Mouse (Mus musculus) layer of hippocampus, adult 2 months (tissue): ENCODE measurements around the gene Coro1b. TPM values are rescaled to one million over a fixed set of nuclear protein-coding genes. Genes with fewer than 3 reads are reported as not detected.
A peak's percentile ranks its signal among the peaks of the same experiment; 100 is the strongest.

Experiments used
- DNase-seq, 2 experiments: peaks; one replicate each; pipeline ENCODE4 v3.0.0; 2022; ENCODE audit warnings: low spot score in 2 of 2
- H3K27ac ChIP-seq: fragments of 200-600 bp; 2 replicates; pipeline ENCODE4 v1.8.1; 2022
- H3K4me3 ChIP-seq: fragments of 200-600 bp; 2 replicates; pipeline ENCODE4 v1.8.1; 2022; ENCODE audit warnings: mild to moderate bottlenecking
- CTCF ChIP-seq: fragments of 200-600 bp; conservative IDR thresholded peaks from 2 replicates; pipeline ENCODE4 v1.8.1; 2022; ENCODE audit warnings: antibody characterized with exemption, mild to moderate bottlenecking, moderate library complexity
- total RNA-seq, 2 experiments: library from RNA; stranded (reverse); gene quantifications; 2 replicates each; pipeline ENCODE4 v1.2.3; 2021

Coro1b gene
- total RNA-seq, 2 experiments from 2014 or later, result 84.8 to 92.9 TPM

DNA sequence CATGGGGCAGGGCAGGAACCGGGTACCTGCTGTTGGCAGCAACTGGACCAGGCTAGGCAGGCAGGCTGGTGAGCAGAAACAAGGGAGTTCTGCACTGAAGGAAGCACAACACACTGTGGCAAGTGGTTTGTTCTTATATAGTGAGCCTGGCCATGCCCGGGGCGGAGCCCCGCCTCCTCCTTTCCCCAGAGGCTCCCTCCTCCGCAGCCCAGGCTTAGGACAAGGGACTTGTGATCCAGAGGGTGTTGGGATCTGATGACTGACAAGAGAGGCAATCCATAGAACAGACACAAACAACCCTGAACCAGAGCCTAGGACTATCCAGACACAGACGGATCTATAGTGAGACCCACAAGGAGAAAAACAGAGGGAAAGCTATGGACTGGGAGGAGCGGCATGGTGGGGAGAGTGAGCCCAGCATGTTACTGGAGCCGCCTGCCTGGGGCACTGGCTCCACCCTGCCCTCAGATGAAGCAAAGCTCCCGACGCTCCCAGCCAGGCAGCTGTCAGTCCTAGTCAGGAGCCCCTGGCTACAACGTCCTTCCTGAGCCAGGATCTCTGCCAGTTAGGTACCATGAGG lies 27.0 kb downstream of the Coro1b start, which contains the start of gene Carns1:
Gene Carns1 (minus strand): TSS at position 112 of the 580 bp plus-strand sequence.
- DNase-seq, result no peak
- H3K27ac ChIP-seq, result peak within 1 kb of the TSS; percentile 77

DNA sequence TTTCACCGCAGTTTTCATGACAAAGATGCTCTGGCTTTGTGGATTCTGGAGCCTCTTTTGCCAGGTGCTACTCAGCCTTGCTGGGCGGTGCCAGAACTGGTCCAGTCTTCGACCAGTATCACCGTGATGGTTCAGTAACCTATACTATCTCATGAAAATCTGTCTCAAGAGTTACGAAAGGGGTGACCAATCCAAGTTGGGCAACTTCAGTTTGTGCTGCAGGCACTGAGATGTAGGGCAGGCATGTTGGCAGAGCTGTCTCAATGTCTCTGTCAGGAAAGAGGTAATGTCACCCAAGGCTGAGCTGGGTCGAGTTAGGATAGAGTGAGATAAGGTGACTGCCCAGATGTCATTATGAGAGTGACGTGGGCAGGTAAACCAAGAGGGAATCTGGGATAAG lies 32.0 kb downstream of the Coro1b start:
- Histone ChIP-seq H3K27ac (no peak overlapping the region), H3K4me3 (no peak overlapping the region)
- no peak for TF ChIP-seq CTCF
- DNase-seq, result no peak

More for the DNA sequence above, 27.0 kb downstream of the Coro1b start, which contains the start of gene Carns1:
- peak within 1 kb of the TSS; percentile 7; the same call in 1 of the 2 replicates for H3K4me3 ChIP-seq
- no peak for TF ChIP-seq CTCF

DNA sequence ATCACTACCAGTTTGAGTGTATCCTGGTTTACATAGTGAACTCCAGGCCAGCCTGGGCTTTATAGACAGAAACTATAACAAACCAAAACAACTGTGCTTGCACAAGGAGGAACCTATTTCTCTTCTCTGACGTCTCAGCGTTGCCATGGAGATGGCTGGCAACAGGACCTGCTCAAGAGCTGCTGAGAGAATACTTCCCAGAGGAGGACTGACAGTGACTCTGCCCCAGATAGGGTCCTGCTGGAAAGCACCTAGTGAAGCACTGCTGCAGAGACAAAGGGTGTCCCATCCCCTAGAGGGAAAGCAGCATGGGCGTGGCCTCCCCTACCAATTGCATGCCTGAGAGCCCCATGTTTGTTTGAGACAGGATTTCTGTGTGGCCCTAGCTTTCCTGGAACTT lies 33.5 kb downstream of the Coro1b start:
- TF ChIP-seq CTCF, result no peak
- Histone ChIP-seq H3K27ac (peak overlapping the region; percentile 86), H3K4me3 (no peak overlapping the region)
- DNase-seq, result peak; percentile 68 to 77

DNA sequence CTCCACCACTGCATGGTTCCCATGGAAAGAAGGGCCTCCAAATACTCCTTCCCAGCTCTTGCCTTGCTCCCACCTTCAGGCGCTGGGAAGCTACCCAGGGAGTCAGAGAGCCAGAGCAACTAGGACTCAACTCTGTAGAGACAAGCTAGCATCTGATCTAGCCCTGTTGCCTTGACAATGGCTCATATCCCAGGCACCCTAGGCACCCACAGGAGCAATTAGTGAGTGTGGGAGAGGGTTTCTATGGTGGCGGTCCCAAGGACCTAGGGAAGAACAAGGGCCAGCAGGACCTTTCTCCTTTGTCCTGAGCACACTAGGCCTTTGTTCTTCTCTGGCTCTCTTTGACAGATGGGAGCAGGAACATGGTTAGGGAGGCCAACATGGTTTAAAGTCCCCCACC lies 35.3 kb downstream of the Coro1b start:
- DNase-seq, result no peak
- H3K4me3 ChIP-seq, result no peak overlapping the region
- TF ChIP-seq CTCF, result no peak
- H3K27ac ChIP-seq, result peak overlapping the region; percentile 86

DNA sequence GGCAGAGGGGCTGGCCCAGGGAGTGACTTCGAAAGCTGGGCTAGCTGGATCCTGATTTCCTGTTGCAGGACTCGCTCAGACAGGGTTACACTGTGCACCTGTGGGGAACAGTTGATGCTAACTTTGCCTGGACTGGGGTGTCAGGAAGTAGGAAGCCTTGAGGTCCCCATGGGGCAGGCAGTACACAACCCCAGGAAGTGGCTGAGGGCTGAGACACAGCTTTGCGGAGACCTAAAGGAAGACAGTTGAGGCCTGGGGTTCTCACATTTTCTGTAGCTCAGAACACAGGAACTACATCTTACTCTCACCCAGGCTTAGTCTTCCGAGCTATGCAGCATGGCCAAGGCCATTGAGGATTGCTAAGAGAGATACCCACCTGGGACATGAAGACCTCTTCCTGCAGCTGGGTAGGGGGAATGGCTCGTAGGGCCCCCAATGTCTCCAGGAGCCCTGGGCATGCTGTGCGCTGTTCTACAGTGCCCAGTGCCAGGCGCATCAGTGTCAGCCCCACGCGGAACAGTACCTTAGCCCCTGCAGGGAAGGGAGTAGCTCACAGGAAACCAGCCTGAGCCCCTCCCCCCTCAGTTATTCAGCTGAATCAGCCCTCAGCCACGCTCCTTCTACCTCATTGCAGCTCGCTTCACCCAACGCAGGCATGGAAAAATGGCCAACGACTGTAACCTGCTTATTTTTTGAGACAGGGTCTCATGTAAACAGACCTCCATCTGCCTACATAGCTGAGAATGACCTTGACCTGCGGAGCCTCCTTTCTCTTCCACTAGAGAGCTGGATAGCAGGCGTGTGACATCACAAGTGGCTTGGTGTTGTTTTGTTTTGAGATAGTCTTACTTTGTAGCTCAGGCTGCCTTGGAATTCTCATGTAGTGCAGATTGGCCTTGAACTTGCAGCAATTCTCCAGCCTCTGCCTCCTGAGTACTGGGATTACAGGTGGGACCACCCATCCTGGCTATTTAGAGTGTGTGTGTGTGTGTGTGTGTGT lies 36.9 kb downstream of the Coro1b start:
- DNase-seq, result no peak
- peak overlapping the region; percentile 86; the same call in 1 of the 2 replicates for H3K27ac ChIP-seq
- no peak for TF ChIP-seq CTCF

DNA sequence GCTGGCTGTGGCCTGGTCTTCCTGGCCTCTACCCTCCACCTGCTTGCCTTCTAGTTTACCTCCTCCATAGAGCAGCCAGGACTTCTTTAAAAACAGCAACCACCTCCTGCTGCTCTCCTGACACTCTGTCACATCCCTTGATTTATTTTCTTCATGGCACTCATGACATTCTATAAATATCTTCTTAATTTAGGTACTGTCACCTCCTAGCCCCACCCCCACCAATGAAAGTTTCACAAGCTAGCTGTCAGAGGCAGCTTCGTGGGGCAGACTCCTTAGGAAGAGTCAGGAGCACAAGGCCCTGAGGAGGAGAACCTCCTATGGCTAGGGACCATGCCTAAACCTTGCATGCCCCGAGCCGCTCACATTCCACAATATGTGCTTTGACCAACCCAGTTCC lies 38.9 kb downstream of the Coro1b start:
- Histone ChIP-seq H3K4me3 (no peak overlapping the region), H3K27ac (no peak overlapping the region)
- no peak for TF ChIP-seq CTCF
- DNase-seq, result no peak

More for the DNA sequence above, 36.9 kb downstream of the Coro1b start:
- H3K4me3 ChIP-seq, result no peak overlapping the region

DNA sequence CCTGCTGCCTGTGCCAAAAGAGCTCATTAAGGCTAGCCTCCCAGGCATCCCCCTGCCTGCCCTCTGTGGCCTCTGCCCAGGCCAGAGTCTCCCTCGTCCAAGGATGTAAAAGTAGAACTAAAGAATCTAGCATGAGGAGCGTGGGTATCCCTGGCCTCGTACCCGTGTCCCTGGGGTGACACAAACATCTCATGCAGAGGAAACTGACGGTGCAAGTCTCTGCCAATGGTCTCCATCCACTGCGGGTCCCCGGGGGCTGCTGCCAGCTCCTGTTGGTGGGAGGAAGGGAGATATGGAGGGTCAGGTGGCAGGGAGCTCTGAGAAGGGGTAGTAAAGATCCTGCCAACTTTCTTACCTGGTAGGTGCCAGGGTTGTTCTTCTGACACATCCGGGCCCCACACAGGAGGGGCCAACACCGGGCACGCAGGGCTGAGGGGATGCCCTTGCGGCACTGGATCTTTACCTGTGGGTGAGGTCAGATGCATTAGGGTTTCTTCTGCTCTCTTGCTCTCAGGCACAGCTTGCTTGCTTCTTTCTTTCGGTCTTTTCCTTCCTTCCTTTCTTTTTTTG lies 40.7 kb downstream of the Coro1b start:
- no peak for DNase-seq
- H3K27ac ChIP-seq, result no peak overlapping the region
- no peak overlapping the region for H3K4me3 ChIP-seq
- TF ChIP-seq CTCF, result no peak

DNA sequence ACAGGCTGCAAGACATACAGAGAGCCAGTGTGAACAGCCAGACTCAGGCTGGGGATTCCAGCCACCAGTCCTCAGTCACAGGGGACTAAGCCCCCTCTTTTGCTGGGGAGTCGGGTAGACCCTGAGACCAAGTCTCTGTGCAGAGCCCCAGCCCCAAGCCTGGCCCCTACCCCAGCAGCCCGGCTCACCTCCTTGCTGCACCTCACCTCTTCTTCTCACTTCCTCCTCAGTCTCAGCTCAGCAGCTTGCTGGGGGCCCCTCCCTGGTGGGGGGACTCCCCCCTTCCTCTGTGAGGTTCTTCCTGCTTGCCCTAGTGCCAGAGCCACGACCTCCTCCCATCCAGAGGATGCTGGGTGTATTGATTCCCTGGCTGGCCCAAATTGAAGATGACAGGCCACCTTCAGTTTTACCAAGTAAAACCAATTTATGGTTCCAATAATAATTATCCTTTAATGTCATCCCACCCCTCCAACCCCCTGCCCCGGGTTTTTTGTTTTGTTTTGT lies 42.5 kb downstream of the Coro1b start, which contains the start of gene Tbc1d10c:
Gene Tbc1d10c (minus strand): TSS at position 454 of the 504 bp plus-strand sequence.
- no peak for TF ChIP-seq CTCF
- H3K4me3 ChIP-seq, result peak within 1 kb of the TSS; percentile 88
- peak within 1 kb of the TSS; percentile 99 for H3K27ac ChIP-seq
- DNase-seq, result no peak

DNA sequence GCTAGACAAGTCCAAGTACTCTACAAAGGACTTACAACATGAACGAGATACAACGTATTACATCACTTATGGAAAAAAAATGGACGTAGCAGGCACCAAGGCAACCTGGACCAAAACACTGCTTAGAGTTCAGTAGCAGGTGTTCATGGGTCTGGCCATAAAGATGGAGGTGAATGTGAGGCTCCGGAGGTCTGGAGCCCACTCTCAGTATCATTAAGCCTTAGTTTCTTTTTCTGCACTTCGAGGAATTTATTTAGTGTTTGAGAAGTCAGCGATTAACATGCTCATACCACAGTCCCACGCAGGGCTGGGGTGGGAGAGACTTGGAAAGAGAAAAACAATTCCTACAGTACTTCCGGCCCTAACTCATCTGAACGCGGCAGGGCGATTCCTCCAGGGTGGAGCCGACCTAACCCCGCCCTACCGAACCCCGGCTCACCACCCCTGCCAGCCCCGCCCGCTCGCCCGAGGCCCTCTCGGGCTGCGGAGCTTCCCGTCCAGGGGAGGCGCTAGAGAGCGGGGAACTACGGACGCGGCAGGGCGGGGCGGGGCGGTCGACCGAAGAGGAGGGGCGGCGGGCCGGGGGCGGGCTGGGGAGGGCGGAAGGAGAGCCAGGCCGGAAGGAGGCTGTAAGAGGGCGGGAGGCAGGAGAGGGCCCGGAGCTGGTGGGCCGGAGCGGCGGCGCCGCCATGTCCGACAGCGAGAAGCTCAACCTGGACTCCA lies 43.3 kb downstream of the Coro1b start, which contains the start of gene Ppp1ca:
Gene Ppp1ca (plus strand): TSS at position 538 of the 723 bp plus-strand sequence.
- peak; percentile 92 to 96 for DNase-seq
- peak; percentile 86 for TF ChIP-seq CTCF
- peak within 1 kb of the TSS; percentile 88 for H3K4me3 ChIP-seq
- H3K27ac ChIP-seq, result peak within 1 kb of the TSS; percentile 99

DNA sequence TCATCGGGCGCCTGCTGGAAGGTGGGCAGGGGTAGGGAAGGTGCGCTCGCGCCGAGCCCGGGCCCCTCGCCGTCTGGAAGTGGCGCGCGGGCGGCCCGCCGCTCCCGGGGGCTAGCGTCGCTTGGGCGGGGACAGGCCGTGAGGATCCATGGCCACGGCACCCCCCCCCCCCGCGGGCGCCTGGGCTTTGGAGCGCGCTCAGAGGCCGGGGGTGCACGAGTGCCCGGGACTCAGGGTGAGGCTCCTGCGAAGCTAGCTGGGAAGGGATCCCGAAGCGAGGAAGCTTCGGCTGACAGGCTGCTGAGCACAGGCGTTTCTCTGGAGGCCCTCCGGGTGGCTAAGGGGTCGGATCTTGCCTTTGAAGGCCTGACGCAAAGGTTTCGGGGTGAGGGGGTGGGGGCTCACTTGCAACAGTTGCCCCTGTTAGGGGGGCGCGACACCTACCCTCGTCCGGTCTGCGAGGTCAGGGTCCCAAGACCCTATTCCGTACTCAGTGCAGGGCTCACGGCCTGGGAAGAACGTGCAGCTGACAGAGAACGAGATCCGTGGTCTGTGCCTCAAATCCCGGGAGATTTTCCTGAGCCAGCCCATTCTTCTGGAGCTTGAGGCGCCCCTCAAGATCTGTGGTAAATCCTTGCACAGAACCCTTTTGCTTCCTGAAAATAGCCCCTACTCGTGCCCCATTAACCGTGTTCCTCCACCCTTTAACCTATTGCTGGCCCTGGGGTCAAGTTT lies 44.0 kb downstream of the Coro1b start:
- Histone ChIP-seq H3K27ac (peak overlapping the region; percentile 99), H3K4me3 (peak overlapping the region; percentile 88)
- DNase-seq, result no peak
- no peak for TF ChIP-seq CTCF

DNA sequence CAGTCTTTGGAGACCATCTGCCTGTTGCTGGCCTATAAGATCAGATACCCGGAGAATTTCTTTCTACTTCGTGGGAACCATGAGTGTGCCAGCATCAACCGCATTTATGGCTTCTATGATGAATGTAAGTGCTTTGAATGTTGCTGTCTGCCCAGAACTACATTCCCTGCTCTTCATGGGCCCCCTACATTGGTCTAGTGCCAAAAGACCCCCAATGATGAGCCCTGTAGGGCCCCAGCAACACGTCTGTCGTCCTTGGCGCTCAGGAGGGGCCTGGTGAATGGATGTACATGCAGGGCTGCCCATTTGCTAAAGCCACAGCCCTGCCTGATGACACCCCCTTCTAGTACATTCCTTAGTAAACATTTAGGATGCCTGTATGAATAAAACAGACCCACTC lies 44.7 kb downstream of the Coro1b start:
- DNase-seq, result no peak
- Histone ChIP-seq H3K27ac (peak overlapping the region; percentile 99), H3K4me3 (peak overlapping the region; percentile 88)
- TF ChIP-seq CTCF, result no peak
